Mouse (Mus musculus) hematopoietic stem cell, adult 5-6 weeks (primary cell): ENCODE measurements around the gene Tdrd7. TPM values are rescaled to one million over a fixed set of nuclear protein-coding genes. Genes with fewer than 3 reads are reported as not detected.

Experiments used
- ATAC-seq, 2 experiments: fragments of 125-278 bp in 1 of 2; replicated peaks in 1 of 2; 2 replicates each; pipeline ENCODE4 v1.8.0; 2016 to 2017; ENCODE audit warnings: inconsistent platforms in 2 of 2, mild to moderate bottlenecking in 2 of 2, moderate number of reproducible peaks in 2 of 2, low read depth in 1 of 2, moderate TSS enrichment in 1 of 2; ENCODE audit not compliant: low FRiP score in 2 of 2, poor library complexity in 2 of 2, severe bottlenecking in 2 of 2, insufficient read depth in 1 of 2, low TSS enrichment in 1 of 2
- total RNA-seq: library from RNA; stranded (forward); fragments of 172-1452, 232-1000 nt; gene quantifications from 2 replicates; pipeline ENCODE4 v1.2.3, GENCODE M21; 2017

Gene Tdrd7
- total RNA-seq, 1 experiment from 2014 or later = 14.4 TPM

DNA sequence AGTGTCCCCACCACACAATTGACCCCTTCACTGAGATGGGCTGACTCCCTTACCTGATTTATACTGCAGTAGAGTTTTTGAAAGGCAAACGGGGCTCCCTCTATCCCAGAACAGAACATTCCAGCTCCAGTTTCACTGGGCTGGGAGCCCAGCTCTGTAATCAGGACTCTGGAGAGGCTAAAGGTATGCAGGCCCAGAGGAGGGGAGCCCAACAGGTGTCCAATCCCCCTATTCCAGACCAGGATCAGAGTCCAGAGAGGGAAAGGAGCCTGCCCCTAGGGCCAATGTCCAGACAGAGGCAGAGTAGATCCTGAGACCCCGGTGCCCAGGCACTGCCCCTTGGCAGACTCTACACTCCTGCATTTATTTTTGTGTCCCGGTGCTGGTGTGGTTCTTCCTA is 99.8 kb downstream of the Tdrd7 start:
- no peak for ATAC-seq

DNA sequence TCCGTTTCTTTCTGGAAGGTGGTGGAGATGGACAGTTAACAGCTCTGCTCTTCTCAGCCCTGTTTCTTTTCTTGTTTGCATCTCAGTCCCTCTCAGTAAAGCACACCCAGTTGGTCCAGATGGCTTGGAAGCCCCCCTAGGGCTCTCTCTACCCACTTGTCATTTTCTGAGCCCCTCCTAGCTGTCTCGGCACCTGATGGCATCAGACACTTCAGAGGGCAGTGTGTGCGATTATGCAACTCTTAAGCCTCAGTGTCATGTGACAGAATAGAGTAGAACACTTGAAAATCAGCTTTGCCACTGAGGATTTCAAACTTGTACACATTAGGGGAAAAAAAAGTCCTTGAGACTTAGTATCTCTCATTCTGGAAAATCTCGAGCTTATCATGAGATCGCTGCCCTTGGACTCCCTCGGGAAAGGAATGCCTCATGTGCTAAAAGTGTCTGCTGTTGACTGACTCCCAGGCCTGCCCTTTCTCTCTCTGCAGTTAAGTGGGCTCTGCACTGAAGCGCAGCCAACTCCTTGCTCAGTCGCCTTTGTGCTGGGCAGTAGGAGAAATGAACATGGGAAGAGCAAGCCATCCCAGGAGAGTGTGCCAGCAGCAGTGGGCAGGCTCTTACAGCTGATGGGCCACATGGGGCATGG is 100.7 kb downstream of the Tdrd7 start:
- ATAC-seq = no peak

DNA sequence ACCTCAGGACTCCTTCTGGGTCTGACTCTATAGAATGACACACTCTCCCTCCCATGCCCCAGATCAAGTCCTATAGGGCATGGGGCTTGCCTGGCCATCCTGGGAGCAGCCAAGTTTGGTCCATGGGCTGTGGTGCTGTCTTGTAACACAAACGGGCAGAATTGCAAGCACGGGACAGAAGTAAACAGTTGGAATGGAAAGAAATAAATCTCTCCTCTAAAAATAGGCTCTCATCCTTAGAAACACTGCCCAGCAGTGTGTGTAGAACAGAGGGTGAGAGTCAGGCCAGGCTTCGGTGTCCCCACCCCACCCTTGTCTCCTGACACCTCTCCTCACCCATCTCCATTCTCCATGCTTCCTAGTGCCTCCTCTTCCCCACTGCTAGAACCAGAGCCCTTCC is 102.9 kb downstream of the Tdrd7 start:
- no peak for ATAC-seq

DNA sequence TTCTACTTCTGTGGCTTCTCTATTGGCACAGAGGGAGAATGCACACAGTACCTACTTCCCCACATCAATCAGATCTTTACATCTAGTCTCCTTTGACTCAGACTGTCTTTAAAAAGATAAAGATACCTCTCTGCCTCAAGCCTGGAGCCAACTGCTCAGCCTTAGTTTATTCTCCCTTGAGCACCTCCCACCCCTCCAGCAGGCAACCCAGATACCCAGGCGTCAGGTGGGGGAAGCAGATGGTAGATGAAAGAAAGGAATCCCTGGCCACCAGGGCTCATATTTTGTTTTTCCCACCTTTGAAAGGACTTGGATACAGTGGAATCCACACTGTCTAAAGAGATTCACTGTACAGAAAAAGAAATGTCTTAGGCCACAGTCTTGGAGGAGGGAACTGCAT is 103.4 kb downstream of the Tdrd7 start:
- ATAC-seq = no peak

DNA sequence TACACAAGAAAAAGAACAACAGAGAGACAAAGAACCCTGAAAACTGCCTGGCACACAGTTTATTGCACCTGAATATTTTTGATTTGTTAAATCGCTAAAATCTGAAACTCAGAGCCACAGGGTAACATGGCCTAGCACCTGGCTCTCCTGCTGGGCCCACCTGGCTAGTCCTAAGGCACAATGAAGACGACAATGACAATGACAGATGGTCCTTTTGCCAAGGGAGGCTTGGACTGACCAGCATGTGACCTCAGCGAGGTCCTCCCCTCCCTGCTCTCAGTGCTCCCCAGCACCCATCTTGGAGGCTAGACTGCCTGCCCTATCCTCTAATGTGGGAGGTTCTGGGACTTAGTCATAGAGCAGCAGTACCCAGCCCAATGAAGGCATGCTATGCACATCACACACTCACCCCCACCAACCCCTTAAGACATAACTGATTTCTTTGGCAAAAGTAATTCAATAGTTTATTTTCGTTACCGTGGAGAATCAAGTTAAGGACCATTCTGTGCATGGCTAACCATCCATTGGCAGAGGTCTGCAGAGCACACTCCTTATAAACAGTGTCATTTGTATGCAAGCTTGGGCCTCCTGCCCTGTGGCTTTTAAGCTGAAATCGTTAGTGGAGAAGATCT is 104.8 kb downstream of the Tdrd7 start:
- no peak for ATAC-seq

DNA sequence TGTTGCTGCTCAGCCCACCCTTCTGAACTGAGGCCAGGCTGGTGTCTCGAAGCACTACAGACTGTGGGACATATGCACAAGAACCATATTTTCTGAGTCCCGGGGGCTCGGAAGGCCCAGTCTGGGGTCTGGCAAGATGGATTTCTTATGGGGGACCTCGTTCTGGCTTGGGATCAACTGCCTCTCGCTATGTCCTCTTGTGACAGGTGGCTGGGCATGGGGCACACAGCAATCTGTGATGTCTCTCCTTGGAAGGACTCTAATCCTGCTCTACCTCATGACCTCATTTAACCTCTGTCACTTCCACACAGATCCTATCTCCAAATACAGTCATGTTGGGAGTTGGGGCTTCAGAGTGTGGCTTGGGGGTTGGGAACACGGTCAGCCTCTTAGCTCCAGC is 107.5 kb downstream of the Tdrd7 start:
- no peak for ATAC-seq

DNA sequence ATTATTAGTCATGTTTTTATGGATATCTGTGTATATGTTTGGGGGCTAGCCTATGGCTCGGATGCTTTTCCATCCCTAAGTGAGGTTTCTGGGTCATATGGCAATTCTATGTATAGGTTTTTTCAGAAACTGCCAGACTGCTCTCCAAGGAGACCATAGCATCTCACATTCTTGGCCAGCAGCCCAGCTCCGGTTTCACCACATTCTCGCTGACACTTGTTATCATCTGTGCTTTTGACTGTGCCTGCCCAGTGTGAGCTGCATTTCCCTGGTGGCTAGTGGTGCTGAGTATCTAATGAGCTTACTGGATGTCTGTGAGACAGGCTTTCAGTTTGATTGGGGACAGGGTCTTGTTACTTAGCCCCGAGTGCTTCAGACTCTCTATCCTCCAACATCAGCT is 108.6 kb downstream of the Tdrd7 start:
- no peak for ATAC-seq

DNA sequence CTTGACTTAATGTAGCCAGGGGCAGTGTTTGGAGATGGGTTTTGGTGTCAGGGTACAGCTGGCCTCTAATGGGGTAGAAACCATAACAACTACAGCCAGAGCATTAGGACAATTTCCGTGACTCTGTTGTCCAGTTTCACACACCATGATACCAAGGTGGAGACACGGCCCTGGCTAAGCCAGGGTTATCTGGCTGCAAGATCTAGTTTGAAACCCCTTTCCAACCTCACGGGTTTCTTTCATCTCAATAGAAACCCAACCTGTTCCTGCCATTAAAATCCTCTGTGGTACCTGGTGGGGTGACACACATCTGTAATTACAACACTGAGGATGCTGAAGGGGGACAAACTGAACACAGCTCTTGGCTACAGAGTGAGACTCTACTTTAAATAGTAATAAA is 110.5 kb downstream of the Tdrd7 start:
- no peak for ATAC-seq

DNA sequence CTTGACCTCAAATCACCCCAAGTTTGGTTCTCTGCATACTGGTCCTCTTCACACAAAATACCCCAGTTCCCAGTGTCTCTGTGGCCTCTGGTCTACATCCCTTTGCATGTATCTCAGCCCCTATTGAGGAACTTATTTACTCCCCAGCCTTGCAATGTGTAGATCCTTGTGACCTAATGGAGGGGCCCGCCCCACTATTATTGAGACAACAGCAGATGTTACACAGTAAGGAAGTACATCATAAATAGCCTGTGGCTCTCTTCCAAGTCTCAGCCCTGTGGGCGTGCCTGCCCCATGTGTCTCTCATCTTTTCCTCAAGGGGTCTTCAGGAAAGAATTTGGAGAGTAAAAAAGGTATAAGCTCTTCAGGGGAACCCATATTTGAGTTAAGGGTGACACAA is 111.8 kb downstream of the Tdrd7 start:
- ATAC-seq = no peak

DNA sequence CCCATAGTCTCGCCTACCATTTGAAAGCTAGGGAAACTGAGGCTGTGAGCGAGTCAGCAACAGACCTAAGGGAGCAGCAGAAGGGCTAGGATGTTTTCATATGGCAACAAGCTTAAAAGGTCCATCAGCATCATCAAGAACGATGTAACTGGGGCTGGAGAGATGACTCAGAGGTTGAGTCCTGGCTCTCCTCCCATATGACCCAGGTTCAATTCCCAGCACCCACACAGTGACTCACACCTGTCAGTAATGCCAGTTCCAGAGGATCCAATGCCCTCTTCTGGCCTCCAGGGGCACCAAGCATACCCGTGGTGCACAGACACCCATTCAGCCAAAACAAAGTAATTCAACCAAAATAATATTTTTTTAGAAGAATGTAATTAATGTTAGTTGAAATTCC is 115.1 kb downstream of the Tdrd7 start:
- ATAC-seq = no peak

DNA sequence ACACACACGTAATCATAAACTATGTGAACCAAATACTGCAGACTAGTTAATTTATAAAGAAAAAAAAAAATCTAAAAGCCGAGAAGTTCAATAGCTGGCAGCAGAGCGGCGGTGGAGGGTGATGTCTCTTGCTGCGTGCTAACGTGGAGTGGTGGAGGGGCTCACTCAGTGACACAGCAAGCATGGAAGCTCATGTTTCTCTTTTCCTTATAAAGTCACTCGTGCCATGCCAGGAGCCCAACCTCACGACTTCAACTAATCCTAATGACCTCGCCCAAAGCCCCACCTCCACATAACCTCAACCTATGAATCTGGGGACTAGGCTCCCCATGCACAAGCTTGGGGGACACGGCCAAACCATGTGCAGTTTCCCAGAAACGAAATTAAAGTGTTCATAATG is 117.4 kb downstream of the Tdrd7 start:
- ATAC-seq = no peak

Other genes with a start within 250 kb of the Tdrd7 start
- 19.1 and 19.5 TPM in 2 replicates for gene Aldh1b1, start 166.3 kb upstream of the Tdrd7 start, total RNA-seq
- not detected in 2 replicates for gene Igfbpl1, start 138.4 kb upstream of the Tdrd7 start, total RNA-seq
- not detected in 2 replicates for gene Stra6l, start 116.7 kb upstream of the Tdrd7 start, total RNA-seq
- gene Ccdc180, start 75.0 kb upstream of the Tdrd7 start, total RNA-seq = 0.25 TPM in 1 of 2 replicates, not detected in the other
- 0.10 and 0.19 TPM in 2 replicates for gene Tmod1, start 73.6 kb downstream of the Tdrd7 start, total RNA-seq
- 74.3 and 104 TPM in 2 replicates for gene Ncbp1, start 173.3 kb downstream of the Tdrd7 start, total RNA-seq
- 24.7 and 29.0 TPM in 2 replicates for gene Tstd2, start 173.4 kb downstream of the Tdrd7 start, total RNA-seq
- 59.0 and 61.1 TPM in 2 replicates for gene Xpa, start 231.0 kb downstream of the Tdrd7 start, total RNA-seq